26 mouse cellular contexts compared by ENCODE assay signal in the genomic region with DNA sequence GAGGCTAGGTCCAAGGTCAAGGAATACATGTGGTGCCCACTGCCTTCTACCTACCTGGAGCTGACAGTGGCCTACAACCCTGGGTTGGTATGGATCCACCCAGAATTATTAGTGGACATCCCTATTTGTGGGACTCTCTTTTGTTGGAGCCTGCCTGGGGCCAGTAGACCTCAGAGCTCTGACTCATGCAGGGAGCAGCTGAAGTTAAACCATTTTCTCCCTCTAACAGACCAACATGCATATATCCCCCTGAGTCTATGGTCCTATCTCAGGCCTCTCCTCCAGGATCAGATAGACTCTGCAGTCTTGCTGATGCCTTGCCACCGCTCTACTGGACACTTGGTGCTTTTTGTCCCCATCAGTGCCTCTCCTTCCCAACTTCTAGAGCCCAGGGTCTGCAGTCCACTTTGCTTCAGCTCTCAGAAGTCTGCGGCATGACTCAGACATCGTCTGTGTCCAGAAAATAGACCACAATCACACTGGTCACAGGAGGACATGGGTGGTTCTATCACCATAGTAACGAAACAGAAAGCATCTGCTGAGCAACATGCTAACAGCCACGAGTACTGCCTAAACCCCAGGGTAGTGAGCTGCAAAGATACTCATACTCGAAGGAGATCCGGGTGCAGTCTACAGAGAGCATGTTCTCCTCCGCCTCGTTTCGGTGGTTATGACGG. TPM values are rescaled to one million over a fixed set of nuclear protein-coding genes. Genes with fewer than 3 reads are reported as not detected.
DNase-seq lines count a peak whose midpoint lies in the region; ATAC-seq and TF ChIP-seq lines count a peak whose summit lies in the region.
"Had no signal": no experiment of that assay in that cellular context is flagged by ENCODE, and none has a peak within 500 bp of the region (broad histone marks: within the 10 kb centered on the region; RNA-seq: fewer than 3 reads in every experiment).

No protein-coding gene starts in this region.

- H3K9ac ChIP-seq in hindbrain, postnatal 0 days (replicated peaks; ENCODE audit: low read length): no peak overlapping the region
- no peak overlapping the region for H3K9ac ChIP-seq in neural tube, embryonic 15.5 days (replicated peaks)
- H3K9ac ChIP-seq: heart, embryonic 15.5 days; kidney, embryonic 15.5 days; liver, embryonic 15.5 days had no signal

- intact Hi-C loops in left cerebral cortex, postnatal 14 days (cut with DNase I): loop anchor here (5.0 kb wide), 1 partner anchor 168 kb away; the partner anchor contains the start of genes Gm49601 and Sept5

- H3K4me1 ChIP-seq in olfactory bulb, adult 2 months (ENCODE audit: control insufficient read depth, insufficient read depth, low read length): no peaks in the 10 kb centered on the region
- H3K4me1 ChIP-seq in hindbrain, postnatal 0 days (ENCODE audit: insufficient read depth, low read length): no peaks in the 10 kb centered on the region
- no peaks in the 10 kb centered on the region for H3K4me1 ChIP-seq in neural tube, embryonic 15.5 days
- H3K4me1 ChIP-seq: heart, embryonic 15.5 days; kidney, embryonic 15.5 days; liver, embryonic 15.5 days had no signal

- WGBS in olfactory bulb, adult 2 months: 81% methylated on average over 11 of the region's 11 CpGs
- WGBS in hindbrain, postnatal 0 days: 82% methylated on average over 11 of the region's 11 CpGs
- 92% methylated on average over 11 of the region's 11 CpGs for WGBS in neural tube, embryonic 15.5 days

- ATAC-seq in hindbrain, postnatal 0 days: no peak
- no peak for ATAC-seq in neural tube, embryonic 15.5 days (ENCODE audit: low FRiP score)
- ATAC-seq: hindbrain, embryonic 16.5 days; intestine, postnatal 0 days had no signal

- H3K9me3 ChIP-seq in hindbrain, postnatal 0 days (ENCODE audit: low read length): no peaks in the 10 kb centered on the region
- H3K9me3 ChIP-seq in neural tube, embryonic 15.5 days (replicated peaks): no peaks in the 10 kb centered on the region
- H3K9me3 ChIP-seq: heart, embryonic 15.5 days; kidney, embryonic 15.5 days; liver, embryonic 15.5 days had no signal

- 0 out of 2 replicates have a peak overlapping the region, but pooled peaks have one; percentile 26 for H3K27ac ChIP-seq in olfactory bulb, adult 2 months (ENCODE audit: insufficient read depth, low read depth, low read length)
- no peak overlapping the region for H3K27ac ChIP-seq in hindbrain, postnatal 0 days
- no peak overlapping the region for H3K27ac ChIP-seq in neural tube, embryonic 15.5 days (replicated peaks)
- H3K27ac ChIP-seq: heart, embryonic 15.5 days; kidney, embryonic 15.5 days; liver, embryonic 15.5 days; macrophage had no signal

- no peak overlapping the region for H3K4me2 ChIP-seq in hindbrain, postnatal 0 days (ENCODE audit: low read depth, low read length)
- no peak overlapping the region for H3K4me2 ChIP-seq in neural tube, embryonic 15.5 days
- H3K4me2 ChIP-seq: heart, embryonic 15.5 days; kidney, embryonic 15.5 days; liver, embryonic 15.5 days; midbrain, embryonic 11.5 days had no signal

- no peak for TF ChIP-seq POLR2A in olfactory bulb, adult 2 months (IDR thresholded peaks at IDR 0.05; ENCODE audit: insufficient read depth, low read depth, low read length)

- no peak for TF ChIP-seq CTCF in olfactory bulb, adult 2 months (IDR thresholded peaks at IDR 0.05; ENCODE audit: insufficient read depth, low read depth, low read length)
- no peak for TF ChIP-seq CTCF in hindbrain, postnatal 0 days (IDR thresholded peaks at IDR 0.05; ENCODE audit: low read depth)

- no peak overlapping the region for H3K4me3 ChIP-seq in olfactory bulb, adult 2 months (ENCODE audit: insufficient read depth, low read depth, low read length)
- H3K4me3 ChIP-seq in hindbrain, postnatal 0 days (ENCODE audit: low read length): no peak overlapping the region
- H3K4me3 ChIP-seq in neural tube, embryonic 15.5 days (replicated peaks): no peak overlapping the region
- H3K4me3 ChIP-seq: heart, embryonic 15.5 days; kidney, embryonic 15.5 days; liver, embryonic 15.5 days had no signal

- no peaks in the 10 kb centered on the region for H3K27me3 ChIP-seq in hindbrain, postnatal 0 days (ENCODE audit: insufficient read depth, low read length)
- no peaks in the 10 kb centered on the region for H3K27me3 ChIP-seq in neural tube, embryonic 15.5 days (replicated peaks)
- H3K27me3 ChIP-seq: heart, embryonic 15.5 days; kidney, embryonic 15.5 days; liver, embryonic 15.5 days had no signal

- H3K36me3 ChIP-seq in hindbrain, postnatal 0 days (ENCODE audit: insufficient read depth, low read length): no peaks in the 10 kb centered on the region; the same call in 1 of the 2 replicates
- no peaks in the 10 kb centered on the region for H3K36me3 ChIP-seq in neural tube, embryonic 15.5 days

- DNase-seq in left cerebral cortex, postnatal 14 days (ENCODE audit: low spot score in 2 of 2): peak; percentile 26 to 59
- no peak for DNase-seq in left cerebral cortex, adult 11 months (ENCODE audit: low spot score)
- peak; percentile 11 for DNase-seq in 416B (ENCODE audit: low read depth)
- peak; percentile 58 for DNase-seq in brain, adult 2 months (ENCODE audit: low read depth, low spot score)
- no peak for DNase-seq in hindbrain, postnatal 0 days (ENCODE audit: low spot score)
- DNase-seq in embryo, embryonic 10.5 days (ENCODE audit: low spot score): no peak
- DNase-seq: adrenal gland, postnatal 25 days; cerebellum, adult 11-12 months; cerebellum, postnatal 14 days; embryo, embryonic 11 days had no signal

RNA-seq across cellular contexts. Expression of gene Ufd1, which starts 16.2 kb away (rescaled TPM):
- 10 to 100 TPM; 85.0 to 94.4 TPM for total RNA-seq in left cerebral cortex, postnatal 14 days (2021)
- 154 TPM in 1 of 2 replicates, not detected in the other for polyA plus RNA-seq in olfactory bulb, adult 2 months (2012; ENCODE audit: insufficient read depth, insufficient read length, low replicate concordance, missing spikeins)
- 39.6 and 53.3 TPM in 2 replicates for total RNA-seq in hindbrain, postnatal 0 days (2014; rRNA removed)
- 114 and 118 TPM in 2 replicates for polyA plus RNA-seq in hindbrain, postnatal 0 days (2015; fragmentation: Nextera tagmentation; extraction: Ambion mirVana)
- polyA plus RNA-seq in neural tube, embryonic 15.5 days (2015; fragmentation: Nextera tagmentation; extraction: Ambion mirVana): 110 and 114 TPM in 2 replicates

RNA-seq across cellular contexts. Expression of gene Cdc45, which starts 16.4 kb away (rescaled TPM):
- 1 to 10 TPM; 2.7 to 3.1 TPM for total RNA-seq in left cerebral cortex, postnatal 14 days (2021)
- not detected in 2 replicates for polyA plus RNA-seq in olfactory bulb, adult 2 months (2012; ENCODE audit: insufficient read depth, insufficient read length, low replicate concordance, missing spikeins)
- 14.8 and 15.9 TPM in 2 replicates for total RNA-seq in hindbrain, postnatal 0 days (2014; rRNA removed)
- 7.2 and 7.9 TPM in 2 replicates for polyA plus RNA-seq in hindbrain, postnatal 0 days (2015; fragmentation: Nextera tagmentation; extraction: Ambion mirVana)
- 6.6 and 18.5 TPM in 2 replicates for polyA plus RNA-seq in neural tube, embryonic 15.5 days (2015; fragmentation: Nextera tagmentation; extraction: Ambion mirVana)

RNA-seq across cellular contexts. Expression of gene Cldn5, which starts 18.7 kb away (rescaled TPM):
- total RNA-seq in left cerebral cortex, postnatal 14 days (2021): 10 to 100 TPM; 83.4 to 85.2 TPM
- not detected in 2 replicates for polyA plus RNA-seq in olfactory bulb, adult 2 months (2012; ENCODE audit: insufficient read depth, insufficient read length, low replicate concordance, missing spikeins)
- 181 and 197 TPM in 2 replicates for total RNA-seq in hindbrain, postnatal 0 days (2014; rRNA removed)
- polyA plus RNA-seq in hindbrain, postnatal 0 days (2015; fragmentation: Nextera tagmentation; extraction: Ambion mirVana): 121 and 128 TPM in 2 replicates
- 111 and 121 TPM in 2 replicates for polyA plus RNA-seq in neural tube, embryonic 15.5 days (2015; fragmentation: Nextera tagmentation; extraction: Ambion mirVana)
- polyA plus RNA-seq: macrophage had no signal

RNA-seq across cellular contexts. Expression of gene 2510002D24Rik, which starts 41.0 kb away (rescaled TPM):
- total RNA-seq in left cerebral cortex, postnatal 14 days (2021): 10 to 100 TPM; 22.1 to 26.4 TPM
- polyA plus RNA-seq in olfactory bulb, adult 2 months (2012; ENCODE audit: insufficient read depth, insufficient read length, low replicate concordance, missing spikeins): not detected in 2 replicates
- 33.4 and 34.1 TPM in 2 replicates for total RNA-seq in hindbrain, postnatal 0 days (2014; rRNA removed)
- polyA plus RNA-seq in hindbrain, postnatal 0 days (2015; fragmentation: Nextera tagmentation; extraction: Ambion mirVana): 50.1 and 52.1 TPM in 2 replicates
- 48.0 and 50.2 TPM in 2 replicates for polyA plus RNA-seq in neural tube, embryonic 15.5 days (2015; fragmentation: Nextera tagmentation; extraction: Ambion mirVana)

RNA-seq across cellular contexts. Expression of gene Gm28539, which starts 41.0 kb away (rescaled TPM):
- 1 to 10 TPM; 3.3 to 7.7 TPM for total RNA-seq in left cerebral cortex, postnatal 14 days (2021)
- polyA plus RNA-seq in olfactory bulb, adult 2 months (2012; ENCODE audit: insufficient read depth, insufficient read length, low replicate concordance, missing spikeins): not detected in 2 replicates
- not detected in 2 replicates for total RNA-seq in hindbrain, postnatal 0 days (2014; rRNA removed)
- not detected in 2 replicates for polyA plus RNA-seq in hindbrain, postnatal 0 days (2015; fragmentation: Nextera tagmentation; extraction: Ambion mirVana)
- 0.17 TPM in 1 of 2 replicates, not detected in the other for polyA plus RNA-seq in neural tube, embryonic 15.5 days (2015; fragmentation: Nextera tagmentation; extraction: Ambion mirVana)
- total RNA-seq: hematopoietic stem cell, adult 5-6 weeks had no signal
- polyA plus RNA-seq: embryonic facial prominence, embryonic 14.5 days; forebrain, embryonic 11.5 days; heart, embryonic 15.5 days; hindbrain, embryonic 16.5 days; intestine, postnatal 0 days; kidney, embryonic 15.5 days; liver, embryonic 15.5 days; lung, embryonic 16.5 days; macrophage; midbrain, embryonic 11.5 days; neural tube, embryonic 14.5 days; stomach, embryonic 14.5 days; thymus, postnatal 0 days had no signal

Comparison
In these comparisons a context has a peak if more than half of its experiments do, and no peak if none do; other contexts are left out.
1. DNase-seq: peak in left cerebral cortex, postnatal 14 days (2 of 2), 416B (single experiment) and brain, adult 2 months (single experiment); none in left cerebral cortex, adult 11 months (single experiment), hindbrain, postnatal 0 days (single experiment) and embryo, embryonic 10.5 days (single experiment).